Mouse (Mus musculus) midbrain, embryonic 11.5 days (tissue): ENCODE results near the gene Snrk. TPM values are rescaled to one million over a fixed set of nuclear protein-coding genes. Genes with fewer than 3 reads are reported as not detected.

ENCODE experiments used
- ATAC-seq: fragments of 200-750 bp; cut with Nextera tagmentation; 2 replicates; pipeline ENCODE4 v1.8.0; 2017; ENCODE audit warnings: moderate TSS enrichment, moderate library complexity; ENCODE audit not compliant: low FRiP score
- DNase-seq: peaks from one replicate; pipeline ENCODE4 v3.0.0; 2015; ENCODE audit warnings: low spot score; ENCODE audit errors: missing footprints
- H3K27ac ChIP-seq: fragments of 300-500 bp; sonication (generic); 2 replicates; pipeline ENCODE4 v1.5.1; 2014; ENCODE audit warnings: low read depth, low read length
- H3K27me3 ChIP-seq: fragments of 300-500 bp; sonication (generic); 2 replicates; pipeline ENCODE4 v1.6.1; 2014; ENCODE audit warnings: mild to moderate bottlenecking, low read length, moderate library complexity, mixed read lengths; ENCODE audit not compliant: control insufficient read depth, insufficient read depth
- H3K36me3 ChIP-seq: fragments of 300-500 bp; sonication (generic); 2 replicates; pipeline ENCODE4 v1.6.1; 2014; ENCODE audit warnings: mild to moderate bottlenecking, low read length, moderate library complexity, mixed read lengths; ENCODE audit not compliant: control insufficient read depth, insufficient read depth
- H3K4me1 ChIP-seq: fragments of 300-500 bp; sonication (generic); 2 replicates; pipeline ENCODE4 v1.6.1; 2014; ENCODE audit warnings: low read length; ENCODE audit not compliant: control insufficient read depth, insufficient read depth
- H3K4me2 ChIP-seq: fragments of 300-500 bp; sonication (generic); 2 replicates; pipeline ENCODE4 v1.6.1; 2014; ENCODE audit warnings: mild to moderate bottlenecking, moderate library complexity
- H3K4me3 ChIP-seq: fragments of 300-500 bp; sonication (generic); 2 replicates; pipeline ENCODE4 v1.5.1; 2014; ENCODE audit warnings: low read depth, low read length
- H3K9ac ChIP-seq: fragments of 300-500 bp; sonication (generic); 2 replicates; pipeline ENCODE4 v1.6.1; 2014; ENCODE audit warnings: low read length
- H3K9me3 ChIP-seq: fragments of 300-500 bp; sonication (generic); 2 replicates; pipeline ENCODE4 v1.6.1; 2016; ENCODE audit warnings: low read length; ENCODE audit not compliant: control insufficient read depth
- WGBS: fragments of 180-500 bp; shearing (Covaris S2); extraction: QIAGEN DNeasy Blood & Tissue Kit; methylation state at CpG from one replicate; pipeline ENCODE4 v1.1.7; 2014; 5-methylcytosine and 5-hydroxymethylcytosine counted together
- polyA plus RNA-seq: library from polyadenylated mRNA; unstranded; fragments of >200 nt; fragmentation: Nextera tagmentation; extraction: Ambion mirVana; gene quantifications from 2 replicates; pipeline ENCODE4 v1.2.1, GENCODE M21; 2014

Snrk gene
- polyA plus RNA-seq, 1 experiment from 2014 or later = 24.9 TPM

DNA sequence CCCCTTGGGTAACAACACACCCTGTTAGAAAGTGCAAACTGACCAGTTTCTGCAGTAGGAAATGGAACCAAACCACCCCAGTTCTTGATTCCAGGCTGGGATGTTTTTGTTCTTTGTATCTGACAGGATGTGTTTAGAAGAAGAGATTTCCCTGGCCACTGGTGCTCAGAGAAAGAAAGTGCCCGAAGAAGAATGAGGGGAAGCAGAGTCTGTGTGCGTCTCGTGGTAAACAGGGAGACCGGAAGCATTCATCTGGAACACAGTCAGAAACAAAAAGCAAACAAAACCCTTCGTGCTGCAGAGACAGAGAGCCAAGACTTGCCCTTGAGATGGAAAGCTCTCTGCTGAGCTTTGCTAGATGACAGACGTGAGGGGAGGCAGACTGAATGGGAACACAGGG lies 32.0 kb upstream of the Snrk start:
- DNase-seq = no peak
- no peak overlapping the region for H3K4me3 ChIP-seq
- WGBS = 43% methylated on average over 6 of the region's 6 CpGs
- no peaks in the 10 kb centered on the region for H3K27me3 ChIP-seq
- H3K27ac ChIP-seq = no peak overlapping the region
- no peak overlapping the region for H3K9ac ChIP-seq
- H3K4me1 ChIP-seq = no peaks in the 10 kb centered on the region
- no peak for ATAC-seq
- no peaks in the 10 kb centered on the region for H3K9me3 ChIP-seq
- no peak overlapping the region for H3K4me2 ChIP-seq
- H3K36me3 ChIP-seq = no peaks in the 10 kb centered on the region

DNA sequence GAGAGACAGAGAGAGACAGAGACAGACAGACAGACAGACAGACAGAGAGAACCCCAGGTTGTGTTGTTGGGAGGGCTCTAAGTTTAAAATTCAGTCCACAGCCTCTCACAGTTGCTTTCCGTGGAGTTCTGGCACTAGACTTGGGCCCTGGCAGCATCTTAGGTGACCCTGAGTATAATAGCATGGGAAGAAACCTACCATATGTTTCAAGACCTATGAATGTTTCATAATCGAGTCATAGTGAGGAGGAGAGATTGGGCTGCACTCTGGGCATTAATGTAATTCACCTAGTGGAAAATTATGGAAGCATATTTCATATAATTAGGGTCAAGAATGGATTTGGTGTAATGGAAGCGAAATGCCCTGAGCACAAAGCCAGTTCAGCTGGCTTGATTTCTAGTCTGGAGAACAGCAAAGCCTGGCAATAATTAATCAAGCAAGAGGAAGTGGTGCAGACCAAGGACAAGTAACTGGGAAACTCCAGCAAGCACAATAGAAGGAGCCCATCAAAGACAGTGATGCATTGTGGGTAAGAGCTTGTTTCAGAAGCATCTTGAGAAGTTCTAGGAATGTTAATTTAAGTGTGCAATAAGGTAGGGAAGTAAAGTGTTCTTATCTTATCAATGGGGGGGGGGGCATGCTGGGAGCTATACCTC lies 31.4 kb upstream of the Snrk start:
- DNase-seq = no peak
- H3K4me1 ChIP-seq = no peaks in the 10 kb centered on the region
- 87% methylated on average over 3 of the region's 3 CpGs for WGBS
- H3K4me2 ChIP-seq = no peak overlapping the region
- no peak overlapping the region for H3K4me3 ChIP-seq
- H3K36me3 ChIP-seq = no peaks in the 10 kb centered on the region
- H3K9ac ChIP-seq = no peak overlapping the region
- no peak overlapping the region for H3K27ac ChIP-seq
- no peak for ATAC-seq
- no peaks in the 10 kb centered on the region for H3K9me3 ChIP-seq
- H3K27me3 ChIP-seq = no peaks in the 10 kb centered on the region

DNA sequence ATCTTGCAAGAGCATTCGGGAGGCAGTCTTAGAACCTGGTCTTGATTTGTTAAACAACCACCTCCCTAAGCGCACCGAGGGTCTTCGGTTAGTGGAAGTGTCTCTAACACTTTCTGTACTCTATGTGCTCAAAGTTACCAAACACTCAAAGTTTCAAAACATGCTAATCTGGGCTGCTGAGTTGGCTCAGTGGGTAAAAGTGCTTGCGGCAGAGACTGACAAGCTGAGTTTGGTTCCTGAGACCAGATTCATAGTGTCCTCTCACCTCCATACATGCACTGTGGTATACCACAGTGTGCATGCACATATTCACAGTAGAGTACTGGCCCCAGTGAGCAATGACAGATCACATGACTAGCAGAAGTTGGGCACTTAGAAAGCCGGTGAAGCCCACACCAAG lies 30.0 kb upstream of the Snrk start:
- Histone ChIP-seq H3K4me2 (no peak overlapping the region), H3K4me3 (no peak overlapping the region), H3K36me3 (no peaks in the 10 kb centered on the region), H3K4me1 (no peaks in the 10 kb centered on the region), H3K9me3 (no peaks in the 10 kb centered on the region), H3K27ac (no peak overlapping the region), H3K9ac (no peak overlapping the region), H3K27me3 (no peaks in the 10 kb centered on the region)
- DNase-seq (no peak), ATAC-seq (no peak)
- WGBS = 92% methylated on average over 6 of the region's 6 CpGs

DNA sequence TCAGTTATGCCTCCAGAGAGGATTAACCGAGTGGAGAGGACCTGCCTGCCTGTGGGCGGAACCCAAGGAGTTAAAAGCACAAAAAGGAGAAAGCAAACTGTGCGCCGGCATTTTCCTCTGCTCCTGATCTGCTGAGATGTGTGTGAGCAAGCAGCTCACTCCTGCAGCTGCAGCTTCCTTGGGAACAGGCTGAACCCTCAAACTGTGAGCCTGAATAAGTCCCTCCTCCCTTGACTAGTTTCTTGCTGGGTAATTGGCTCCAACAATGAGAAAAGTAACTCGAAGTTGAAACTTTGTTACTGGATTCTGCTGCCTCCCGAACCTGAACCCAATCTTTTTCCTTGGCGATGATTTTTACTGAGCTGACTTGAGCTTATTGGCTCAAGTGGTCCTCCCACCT lies 25.9 kb upstream of the Snrk start:
- ATAC-seq = no peak

DNA sequence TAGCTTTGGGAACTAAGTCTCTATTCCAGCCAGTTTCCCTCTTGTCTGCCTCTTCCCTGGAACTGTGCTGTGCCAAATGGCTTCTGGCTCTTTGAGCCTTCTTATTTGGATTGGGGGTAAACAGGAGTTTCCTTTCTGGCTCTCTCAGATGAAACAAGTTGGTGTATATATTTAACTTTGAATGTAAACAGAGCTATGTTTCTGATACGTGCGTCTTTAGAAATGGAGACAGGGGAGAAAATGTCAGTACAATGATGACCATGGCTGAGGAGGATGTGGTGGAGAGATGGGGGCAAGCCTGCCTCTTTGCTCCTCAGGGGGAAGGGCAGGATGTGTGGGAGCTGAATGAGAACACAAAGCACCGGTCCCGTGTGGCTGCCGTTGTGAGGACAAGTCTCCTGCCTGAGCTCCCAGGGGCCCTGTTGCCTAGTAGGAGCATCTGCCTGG lies 25.3 kb upstream of the Snrk start:
- ATAC-seq = no peak
- DNase-seq = no peak
- Histone ChIP-seq H3K36me3 (no peaks in the 10 kb centered on the region), H3K27ac (no peak overlapping the region), H3K4me2 (no peak overlapping the region), H3K27me3 (no peaks in the 10 kb centered on the region), H3K4me1 (no peaks in the 10 kb centered on the region), H3K9ac (no peak overlapping the region), H3K9me3 (no peaks in the 10 kb centered on the region), H3K4me3 (no peak overlapping the region)
- WGBS = 71% methylated on average over 5 of the region's 5 CpGs

More for the DNA sequence above, 25.9 kb upstream of the Snrk start:
- Histone ChIP-seq H3K9me3 (no peaks in the 10 kb centered on the region), H3K4me1 (no peaks in the 10 kb centered on the region), H3K4me2 (no peak overlapping the region), H3K27me3 (no peaks in the 10 kb centered on the region), H3K4me3 (no peak overlapping the region), H3K27ac (no peak overlapping the region), H3K36me3 (no peaks in the 10 kb centered on the region), H3K9ac (no peak overlapping the region)
- DNase-seq = no peak
- WGBS = 50% methylated on average over 7 of the region's 7 CpGs

DNA sequence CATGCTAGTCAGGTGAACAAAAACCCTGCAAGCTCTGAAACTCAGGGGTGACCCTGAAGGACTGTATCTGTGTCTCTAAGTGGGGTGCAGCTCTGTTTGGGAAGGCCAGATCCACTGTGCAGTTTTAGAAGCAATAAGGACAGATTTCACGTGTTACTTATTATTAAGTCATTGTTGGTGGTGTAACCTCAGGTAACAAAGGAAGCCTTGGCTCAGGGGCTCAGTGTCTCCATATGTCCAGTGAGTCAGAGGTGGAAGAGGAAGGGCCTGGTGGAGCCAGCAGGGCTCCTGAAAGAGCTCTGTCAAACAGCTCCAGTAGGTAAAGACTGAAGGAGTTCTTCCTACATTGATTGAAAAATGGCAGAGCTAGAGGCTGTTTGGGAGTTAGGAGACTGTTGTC lies 22.9 kb upstream of the Snrk start:
- Histone ChIP-seq H3K4me2 (no peak overlapping the region), H3K4me1 (no peaks in the 10 kb centered on the region), H3K36me3 (no peaks in the 10 kb centered on the region), H3K9me3 (no peaks in the 10 kb centered on the region), H3K4me3 (no peak overlapping the region), H3K9ac (no peak overlapping the region), H3K27ac (no peak overlapping the region), H3K27me3 (no peaks in the 10 kb centered on the region)
- ATAC-seq (no peak), DNase-seq (no peak)
- 86% methylated on average over 1 of the region's 1 CpGs for WGBS

DNA sequence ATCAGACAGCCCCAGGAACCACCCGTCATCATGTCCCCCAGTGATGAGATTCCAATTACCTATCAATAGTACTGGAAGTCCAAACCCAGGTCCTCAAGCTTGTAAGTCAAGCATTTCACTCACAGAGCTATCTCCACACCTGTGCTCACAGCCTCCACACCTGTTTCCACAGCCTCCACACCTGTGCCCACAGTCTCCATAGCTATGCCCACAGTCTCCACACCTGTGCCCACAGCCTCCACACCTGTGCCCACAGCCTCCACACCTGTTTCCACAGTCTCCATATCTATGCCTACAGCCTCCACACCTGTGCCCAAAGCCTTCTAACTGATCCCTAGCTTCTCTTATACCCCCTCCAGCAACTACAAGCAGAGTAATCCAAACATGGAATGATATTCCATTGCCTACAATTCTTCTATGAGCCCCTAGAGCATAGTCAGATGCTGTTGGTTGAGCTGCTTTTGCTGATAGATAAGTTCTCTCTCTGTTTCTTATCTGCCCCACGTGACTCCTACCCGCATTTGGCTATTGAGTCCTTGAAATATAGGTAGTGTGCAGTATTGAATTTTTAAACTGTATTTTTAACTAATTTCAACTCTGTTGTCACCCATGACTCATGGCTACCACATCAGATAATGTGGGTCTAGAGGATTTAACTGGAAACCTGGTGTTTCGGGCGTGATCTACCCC lies 20.1 kb upstream of the Snrk start:
- no peaks in the 10 kb centered on the region for H3K36me3 ChIP-seq
- no peak for ATAC-seq
- no peaks in the 10 kb centered on the region for H3K27me3 ChIP-seq
- no peaks in the 10 kb centered on the region for H3K9me3 ChIP-seq
- no peaks in the 10 kb centered on the region for H3K4me1 ChIP-seq
- no peak overlapping the region for H3K9ac ChIP-seq
- DNase-seq = no peak
- no peak overlapping the region for H3K27ac ChIP-seq
- no peak overlapping the region for H3K4me2 ChIP-seq
- 96% methylated on average over 5 of the region's 5 CpGs for WGBS
- H3K4me3 ChIP-seq = no peak overlapping the region

DNA sequence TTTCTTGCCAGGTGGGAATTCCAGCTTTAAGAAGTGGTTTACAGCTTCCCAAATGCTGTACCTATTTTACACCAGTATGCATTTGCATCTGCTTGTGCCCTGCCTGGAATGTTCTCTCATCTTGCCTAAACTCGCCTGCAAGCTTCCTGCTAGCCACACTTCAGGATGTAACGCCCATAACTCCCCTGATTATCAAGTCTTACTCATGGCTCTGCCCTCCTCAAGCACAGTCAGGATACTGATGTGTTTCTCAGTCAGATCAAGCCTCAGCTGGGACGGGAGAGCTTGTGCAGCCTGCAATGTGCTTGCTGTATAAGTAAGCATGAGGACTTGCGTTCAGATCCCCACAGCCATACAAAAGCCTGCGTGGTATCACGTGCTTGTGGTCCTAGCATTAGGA lies 19.5 kb upstream of the Snrk start:
- no peak overlapping the region for H3K4me2 ChIP-seq
- no peak overlapping the region for H3K27ac ChIP-seq
- ATAC-seq (no peak), DNase-seq (no peak)
- no peaks in the 10 kb centered on the region for H3K9me3 ChIP-seq
- H3K36me3 ChIP-seq = no peaks in the 10 kb centered on the region
- H3K4me3 ChIP-seq = no peak overlapping the region
- 78% methylated on average over 6 of the region's 6 CpGs for WGBS
- H3K27me3 ChIP-seq = no peaks in the 10 kb centered on the region
- H3K9ac ChIP-seq = no peak overlapping the region
- H3K4me1 ChIP-seq = no peaks in the 10 kb centered on the region

DNA sequence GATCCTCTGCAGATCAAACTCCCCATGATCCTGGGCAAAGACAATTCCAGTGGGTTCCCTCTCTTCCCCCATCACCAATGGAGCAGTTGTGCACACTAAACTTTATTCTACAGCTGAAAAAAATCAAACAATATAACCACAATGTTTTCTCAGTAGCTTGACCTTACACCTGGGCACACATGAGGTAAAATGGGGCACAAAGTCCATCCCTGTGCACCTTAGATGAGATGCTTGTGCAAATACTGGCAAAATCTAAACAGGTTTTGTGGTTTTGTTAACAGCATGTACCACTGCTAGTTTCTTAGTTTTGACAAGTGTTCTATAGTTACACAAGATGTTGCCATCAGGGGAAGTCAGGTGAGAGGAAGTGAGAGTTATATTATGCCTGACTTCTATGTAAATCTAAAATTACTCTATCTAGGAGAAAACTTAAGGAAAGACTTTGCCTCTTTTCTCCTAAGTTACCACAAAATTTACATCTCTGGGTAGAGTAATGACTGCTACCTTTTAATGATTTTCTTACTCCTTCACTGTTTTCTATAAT lies 16.4 kb upstream of the Snrk start:
- no peak overlapping the region for H3K4me2 ChIP-seq
- no peak overlapping the region for H3K4me3 ChIP-seq
- H3K36me3 ChIP-seq = no peaks in the 10 kb centered on the region
- no peaks in the 10 kb centered on the region for H3K27me3 ChIP-seq
- DNase-seq = no peak
- no peaks in the 10 kb centered on the region for H3K9me3 ChIP-seq
- H3K4me1 ChIP-seq = no peaks in the 10 kb centered on the region
- H3K9ac ChIP-seq = no peak overlapping the region
- H3K27ac ChIP-seq = no peak overlapping the region
- ATAC-seq = no peak
